Mouse (Mus musculus): ENCODE data around the gene Tlcd1. TPM values are rescaled to one million over a fixed set of nuclear protein-coding genes. Genes with fewer than 3 reads are reported as not detected.

Tlcd1 gene
- total RNA-seq, 2 experiments from 2014 or later = 6.1 to 7.5 TPM

- intact Hi-C loops (cut with DNase I) = no loop called here
These were observed 16.6 kb downstream of the Tlcd1 start, which contains the start of gene Proca1 for GRCm38 (mm10) chr11:78193113-78193512. Gene Proca1, plus strand, starts transcription at chr11:78193392.

GRCm38 (mm10) chr11:78194411-78195100, 18.0 kb downstream of the Tlcd1 start:
- peak; percentile 79 to 80 for DNase-seq
- intact Hi-C loops (cut with DNase I) = no loop called here

More at GRCm38 (mm10) chr11:78193113-78193512, 16.6 kb downstream of the Tlcd1 start, which contains the start of gene Proca1:
- DNase-seq = no peak

GRCm38 (mm10) chr11:78195101-78195863, 18.8 kb downstream of the Tlcd1 start:
- intact Hi-C loops (cut with DNase I) = no loop called here

GRCm38 (mm10) chr11:78202372-78202771, 25.9 kb downstream of the Tlcd1 start:
- intact Hi-C loops (cut with DNase I) = no loop called here

More at GRCm38 (mm10) chr11:78195101-78195863, 18.8 kb downstream of the Tlcd1 start:
- DNase-seq = no peak

GRCm38 (mm10) chr11:78204287-78204686, 27.8 kb downstream of the Tlcd1 start:
- DNase-seq = no peak

More at GRCm38 (mm10) chr11:78202372-78202771, 25.9 kb downstream of the Tlcd1 start:
- no peak for DNase-seq

GRCm38 (mm10) chr11:78205361-78206206, 29.1 kb downstream of the Tlcd1 start:
- intact Hi-C loops (cut with DNase I) = no loop called here
- no peak for DNase-seq

More at GRCm38 (mm10) chr11:78204287-78204686, 27.8 kb downstream of the Tlcd1 start:
- intact Hi-C loops (cut with DNase I) = no loop called here

- no peak for DNase-seq
- intact Hi-C loops (cut with DNase I) = no loop called here
These were observed 30.7 kb downstream of the Tlcd1 start for GRCm38 (mm10) chr11:78207190-78207589.

- no peak for DNase-seq
- intact Hi-C loops (cut with DNase I) = no loop called here
These were observed 33.4 kb downstream of the Tlcd1 start for GRCm38 (mm10) chr11:78209886-78210285.

- intact Hi-C loops (cut with DNase I) = no loop called here
- DNase-seq = no peak
These were observed 34.1 kb downstream of the Tlcd1 start for GRCm38 (mm10) chr11:78210615-78211014.

GRCm38 (mm10) chr11:78211513-78211912, 35.0 kb downstream of the Tlcd1 start:
- no peak for DNase-seq
- intact Hi-C loops (cut with DNase I) = no loop called here

- DNase-seq = peak in 1 of 2 experiments; percentile 9
- intact Hi-C loops (cut with DNase I) = no loop called here
These were observed 36.7 kb downstream of the Tlcd1 start for GRCm38 (mm10) chr11:78213086-78213817.

- no peak for DNase-seq
- intact Hi-C loops (cut with DNase I) = no loop called here
These were observed 39.3 kb downstream of the Tlcd1 start for GRCm38 (mm10) chr11:78215709-78216317.

GRCm38 (mm10) chr11:78223586-78223985, 47.1 kb downstream of the Tlcd1 start:
- intact Hi-C loops (cut with DNase I) = no loop called here

More at GRCm38 (mm10) chr11:78223586-78223985, 47.1 kb downstream of the Tlcd1 start:
- DNase-seq = no peak

Small RNAs within 50 kb of the gene (microRNA-seq; reads per million reads assigned to microRNA genes)
- gene Mir7653 (ENCODE audit: borderline number of aligned reads in 2 of 2) = 2.9 to 3.4 reads per million in 2 experiments

Other genes starting within 250 kb of the Tlcd1 start
- under 1 TPM; 0.16 to 0.44 TPM for gene Sez6, start 245.9 kb upstream of the Tlcd1 start, total RNA-seq (2021)
- 10 to 100 TPM; 23.2 to 31.5 TPM for gene Phf12, start 194.0 kb upstream of the Tlcd1 start, total RNA-seq (2021)
- gene Dhrs13, start 144.4 kb upstream of the Tlcd1 start, total RNA-seq (2021) = 1 to 10 TPM; 3.9 to 5.0 TPM
- gene Flot2, start 138.8 kb upstream of the Tlcd1 start, total RNA-seq (2021) = 10 to 100 TPM; 63.5 to 64.3 TPM
- gene Eral1, start 96.3 kb upstream of the Tlcd1 start, total RNA-seq (2021) = 10 to 100 TPM; 26.2 to 28.4 TPM
- gene Fam222b, start 82.1 kb upstream of the Tlcd1 start, total RNA-seq (2021) = 10 to 100 TPM; 11.7 to 12.3 TPM
- gene Traf4, start 11.1 kb upstream of the Tlcd1 start, total RNA-seq (2021) = 1 to 10 TPM; 6.1 to 7.0 TPM
- gene Nek8, start within 50 bp of the Tlcd1 start, total RNA-seq (2021) = 1 to 10 TPM; 2.2 to 3.4 TPM
- gene Rpl23a, start 6.9 kb downstream of the Tlcd1 start, total RNA-seq (2021) = 100 to 1,000 TPM; 805 to 853 TPM
- gene Rab34, start 11.7 kb downstream of the Tlcd1 start, total RNA-seq (2021) = 10 to 100 TPM in 1 of 2 experiments, 1 to 10 TPM in 1; 10.0 to 13.2 TPM
- gene Proca1, start 16.7 kb downstream of the Tlcd1 start, total RNA-seq (2021) = under 1 TPM; 0.50 to 0.70 TPM
- gene Sdf2, start 69.0 kb downstream of the Tlcd1 start, total RNA-seq (2021) = 10 to 100 TPM; 47.4 to 47.7 TPM
- gene Supt6, start 69.3 kb downstream of the Tlcd1 start, total RNA-seq (2021) = 10 to 100 TPM; 28.4 to 29.6 TPM
- gene 2610507B11Rik, start 85.0 kb downstream of the Tlcd1 start, total RNA-seq (2021) = 100 to 1,000 TPM; 187 to 210 TPM
- gene BC030499, start 114.1 kb downstream of the Tlcd1 start, total RNA-seq (2021) = under 1 TPM; 0.50 to 0.62 TPM
- gene Spag5, start 124.8 kb downstream of the Tlcd1 start, total RNA-seq (2021) = under 1 TPM; 0.54 to 0.58 TPM
- gene Aldoc, start 146.3 kb downstream of the Tlcd1 start, total RNA-seq (2021) = 1 to 10 TPM in 1 of 2 experiments, under 1 TPM in 1; 0.68 to 1.6 TPM
- 10 to 100 TPM; 22.7 to 24.1 TPM for gene Pigs, start 151.7 kb downstream of the Tlcd1 start, total RNA-seq (2021)
- gene Unc119, start 166.8 kb downstream of the Tlcd1 start, total RNA-seq (2021) = 1 to 10 TPM; 5.3 to 6.2 TPM
- not detected for gene Foxn1, start 209.8 kb downstream of the Tlcd1 start, total RNA-seq (2021)
- gene Slc13a2, start 245.5 kb downstream of the Tlcd1 start, total RNA-seq (2021) = not detected